Mouse (Mus musculus): ENCODE measurements around the gene Vps51.
A peak's percentile ranks its signal among the peaks of the same experiment; 100 is the strongest.

DNA sequence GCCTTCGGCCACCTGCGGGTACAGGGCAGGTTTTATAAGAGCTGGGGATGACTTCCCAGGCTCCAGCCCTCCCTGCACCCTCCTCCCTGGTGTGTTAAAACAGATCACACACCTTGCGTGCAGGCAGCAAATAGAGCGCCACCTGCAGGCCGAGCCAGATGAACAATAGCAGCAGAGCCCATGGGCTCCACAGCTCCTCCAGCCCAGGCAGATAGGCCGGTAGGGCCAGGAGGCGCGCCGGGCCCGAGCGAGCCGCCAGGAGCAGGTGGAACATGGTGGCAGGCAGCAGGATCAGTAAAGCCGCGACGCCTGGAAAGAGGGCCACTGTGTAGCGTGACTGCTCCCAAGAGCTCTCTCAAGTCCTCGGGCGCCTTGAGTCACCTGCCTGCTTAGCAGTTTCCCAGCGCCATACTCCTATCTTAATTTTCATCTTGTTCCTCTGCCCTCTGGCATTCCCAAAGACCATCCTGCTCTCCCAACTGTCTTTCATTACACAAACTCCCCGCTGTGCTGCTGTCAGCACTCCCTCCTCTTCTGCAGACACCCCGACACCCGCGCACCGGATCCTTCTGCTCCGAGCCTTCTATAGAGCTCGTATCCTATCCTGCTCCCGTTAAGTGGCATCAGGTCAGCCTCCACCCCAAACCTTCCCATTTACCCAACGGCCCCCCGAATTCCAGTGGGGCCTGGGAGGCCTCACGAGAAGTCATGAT lies 9.9 kb downstream of the Vps51 start:
- TF ChIP-seq CTCF (IDR thresholded peaks at IDR 0.05; ENCODE audit: low read depth, low read length): peak; percentile 88
- no peak for TF ChIP-seq POLR2A (IDR thresholded peaks at IDR 0.05; ENCODE audit: borderline replicate concordance, low read depth, low read length)
